Mouse (Mus musculus): ENCODE measurements at regions not wholly inside any gene's neighbourhood (a gene's known extent, or its start where the extent isn't known, plus 50 kb on each side); places are given as distances from the start of the nearest gene placed in this dataset.

- no peak overlapping the region for H3K27ac ChIP-seq
- H3K9ac ChIP-seq = no peak overlapping the region
- no peaks in the 10 kb centered on the region for H3K27me3 ChIP-seq
- H3K4me1 ChIP-seq = peaks cover 7% of the 10 kb centered on the region
- no peaks in the 10 kb centered on the region for H3K9me3 ChIP-seq
- H3K4me3 ChIP-seq = no peak overlapping the region
- H3K4me2 ChIP-seq = no peak overlapping the region
- H3K36me3 ChIP-seq = no peaks in the 10 kb centered on the region
- no peak for ATAC-seq (ENCODE audit: insufficient number of reproducible peaks, low FRiP score, low TSS enrichment, low read depth)
- 57% methylated on average over 4 of the region's 4 CpGs for WGBS
Measured at GRCm38 (mm10) chr10:19126438-19126837, 111.0 kb upstream of the Tnfaip3 start.

- peaks cover 7% of the 10 kb centered on the region for H3K4me1 ChIP-seq
- H3K27me3 ChIP-seq = no peaks in the 10 kb centered on the region
- ATAC-seq (ENCODE audit: insufficient number of reproducible peaks, low FRiP score, low TSS enrichment, low read depth) = no peak
- no peak overlapping the region for H3K4me3 ChIP-seq
- H3K27ac ChIP-seq = peak overlapping the region; percentile 38; the same call in 1 of the 2 replicates
- H3K9ac ChIP-seq = no peak overlapping the region
- no peaks in the 10 kb centered on the region for H3K36me3 ChIP-seq
- WGBS = 58% methylated on average over 7 of the region's 7 CpGs
- no peak overlapping the region for H3K4me2 ChIP-seq
- H3K9me3 ChIP-seq = no peaks in the 10 kb centered on the region
Measured at GRCm38 (mm10) chr10:19123691-19124090, 108.2 kb upstream of the Tnfaip3 start.

GRCm38 (mm10) chr10:19122221-19122620 lies 106.8 kb upstream of the Tnfaip3 start:
- Histone ChIP-seq H3K27me3 (no peaks in the 10 kb centered on the region), H3K9me3 (no peaks in the 10 kb centered on the region), H3K36me3 (no peaks in the 10 kb centered on the region), H3K4me1 (peaks cover 7% of the 10 kb centered on the region), H3K9ac (no peak overlapping the region), H3K4me3 (no peak overlapping the region), H3K27ac (no peak overlapping the region), H3K4me2 (no peak overlapping the region)
- 46% methylated on average over 6 of the region's 6 CpGs for WGBS
- ATAC-seq (ENCODE audit: insufficient number of reproducible peaks, low FRiP score, low TSS enrichment, low read depth) = no peak

GRCm38 (mm10) chr10:19119281-19120049 lies 104.0 kb upstream of the Tnfaip3 start:
- H3K27me3 ChIP-seq = no peaks in the 10 kb centered on the region
- H3K9ac ChIP-seq = no peak overlapping the region
- H3K4me1 ChIP-seq = peaks cover 7% of the 10 kb centered on the region
- no peak overlapping the region for H3K4me3 ChIP-seq
- H3K36me3 ChIP-seq = no peaks in the 10 kb centered on the region
- H3K4me2 ChIP-seq = no peak overlapping the region
- no peak overlapping the region for H3K27ac ChIP-seq
- 71% methylated on average over 8 of the region's 8 CpGs for WGBS
- ATAC-seq (ENCODE audit: insufficient number of reproducible peaks, low FRiP score, low TSS enrichment, low read depth) = no peak
- no peaks in the 10 kb centered on the region for H3K9me3 ChIP-seq

GRCm38 (mm10) chr10:19118569-19119280 lies 103.3 kb upstream of the Tnfaip3 start:
- H3K9me3 ChIP-seq = no peaks in the 10 kb centered on the region
- WGBS = 81% methylated on average over 5 of the region's 5 CpGs
- H3K4me3 ChIP-seq = no peak overlapping the region
- ATAC-seq (ENCODE audit: insufficient number of reproducible peaks, low FRiP score, low TSS enrichment, low read depth) = no peak
- no peak overlapping the region for H3K4me2 ChIP-seq
- no peak overlapping the region for H3K27ac ChIP-seq
- no peaks in the 10 kb centered on the region for H3K36me3 ChIP-seq
- H3K27me3 ChIP-seq = no peaks in the 10 kb centered on the region
- H3K9ac ChIP-seq = no peak overlapping the region
- peaks cover 1% of the 10 kb centered on the region for H3K4me1 ChIP-seq

GRCm38 (mm10) chr10:19117071-19117605 lies 101.7 kb upstream of the Tnfaip3 start:
- Histone ChIP-seq H3K36me3 (no peaks in the 10 kb centered on the region), H3K4me3 (no peak overlapping the region), H3K4me2 (no peak overlapping the region), H3K9me3 (no peaks in the 10 kb centered on the region), H3K27ac (no peak overlapping the region), H3K4me1 (no peaks in the 10 kb centered on the region), H3K27me3 (no peaks in the 10 kb centered on the region), H3K9ac (no peak overlapping the region)
- ATAC-seq (ENCODE audit: insufficient number of reproducible peaks, low FRiP score, low TSS enrichment, low read depth) = no peak
- 16% methylated on average over 9 of the region's 9 CpGs for WGBS

GRCm38 (mm10) chr10:19112459-19112858 lies 97.0 kb upstream of the Tnfaip3 start:
- ATAC-seq (ENCODE audit: insufficient number of reproducible peaks, low FRiP score, low TSS enrichment, low read depth) = no peak
- Histone ChIP-seq H3K27ac (no peak overlapping the region), H3K4me3 (no peak overlapping the region), H3K27me3 (no peaks in the 10 kb centered on the region), H3K4me2 (no peak overlapping the region), H3K4me1 (no peaks in the 10 kb centered on the region), H3K36me3 (no peaks in the 10 kb centered on the region), H3K9ac (no peak overlapping the region), H3K9me3 (no peaks in the 10 kb centered on the region)
- 79% methylated on average over 2 of the region's 2 CpGs for WGBS

- Histone ChIP-seq H3K4me2 (peak overlapping the region; percentile 22), H3K4me3 (no peak overlapping the region), H3K4me1 (peaks cover 11% of the 10 kb centered on the region), H3K27me3 (no peaks in the 10 kb centered on the region), H3K27ac (peak overlapping the region; percentile 68), H3K9ac (no peak overlapping the region), H3K9me3 (no peaks in the 10 kb centered on the region), H3K36me3 (no peaks in the 10 kb centered on the region)
- 10% methylated on average over 6 of the region's 6 CpGs for WGBS
- ATAC-seq (ENCODE audit: insufficient number of reproducible peaks, low FRiP score, low TSS enrichment, low read depth) = peak; percentile 19; the same call in 1 of the 2 replicates
Measured at GRCm38 (mm10) chr10:19105231-19105681, 89.8 kb upstream of the Tnfaip3 start.

- H3K4me2 ChIP-seq = peak overlapping the region; percentile 22
Measured at GRCm38 (mm10) chr10:19104671-19105203, 89.3 kb upstream of the Tnfaip3 start.

GRCm38 (mm10) chr10:19099369-19100285 lies 84.2 kb upstream of the Tnfaip3 start:
- no peak overlapping the region for H3K4me2 ChIP-seq
- no peak overlapping the region for H3K9ac ChIP-seq
- H3K27me3 ChIP-seq = no peaks in the 10 kb centered on the region
- no peak overlapping the region for H3K27ac ChIP-seq
- H3K9me3 ChIP-seq = no peaks in the 10 kb centered on the region
- H3K4me3 ChIP-seq = no peak overlapping the region
- ATAC-seq (ENCODE audit: insufficient number of reproducible peaks, low FRiP score, low TSS enrichment, low read depth) = no peak
- no peaks in the 10 kb centered on the region for H3K36me3 ChIP-seq
- peaks cover 1% of the 10 kb centered on the region; the same call in 1 of the 2 replicates for H3K4me1 ChIP-seq
- WGBS = 87% methylated on average over 10 of the region's 10 CpGs

More at GRCm38 (mm10) chr10:19104671-19105203, 89.3 kb upstream of the Tnfaip3 start:
- Histone ChIP-seq H3K4me3 (no peak overlapping the region), H3K9ac (no peak overlapping the region), H3K27me3 (no peaks in the 10 kb centered on the region), H3K9me3 (no peaks in the 10 kb centered on the region), H3K27ac (peak overlapping the region; percentile 68), H3K36me3 (no peaks in the 10 kb centered on the region), H3K4me1 (peaks cover 11% of the 10 kb centered on the region)
- no peak for ATAC-seq (ENCODE audit: insufficient number of reproducible peaks, low FRiP score, low TSS enrichment, low read depth)
- WGBS = 29% methylated on average over 5 of the region's 5 CpGs

- no peak for ATAC-seq (ENCODE audit: insufficient number of reproducible peaks, low FRiP score, low TSS enrichment, low read depth)
- H3K4me2 ChIP-seq = no peak overlapping the region
- H3K4me1 ChIP-seq = 0 out of 2 replicates have a peak, but pooled peaks cover 3% of the 10 kb centered on the region
- H3K9me3 ChIP-seq = no peaks in the 10 kb centered on the region
- H3K27ac ChIP-seq = no peak overlapping the region
- no peak overlapping the region for H3K4me3 ChIP-seq
- no peaks in the 10 kb centered on the region for H3K27me3 ChIP-seq
- no peak overlapping the region for H3K9ac ChIP-seq
- no peaks in the 10 kb centered on the region for H3K36me3 ChIP-seq
- WGBS = 58% methylated on average over 8 of the region's 8 CpGs
Measured at GRCm38 (mm10) chr10:19094297-19094696, 78.8 kb upstream of the Tnfaip3 start.

All from limb, embryonic 15.5 days (tissue).